Mouse (Mus musculus): ENCODE measurements at regions not wholly inside any gene's neighbourhood (a gene's known extent, or its start where the extent isn't known, plus 50 kb on each side); places are given as distances from the start of the nearest gene placed in this dataset.

DNA sequence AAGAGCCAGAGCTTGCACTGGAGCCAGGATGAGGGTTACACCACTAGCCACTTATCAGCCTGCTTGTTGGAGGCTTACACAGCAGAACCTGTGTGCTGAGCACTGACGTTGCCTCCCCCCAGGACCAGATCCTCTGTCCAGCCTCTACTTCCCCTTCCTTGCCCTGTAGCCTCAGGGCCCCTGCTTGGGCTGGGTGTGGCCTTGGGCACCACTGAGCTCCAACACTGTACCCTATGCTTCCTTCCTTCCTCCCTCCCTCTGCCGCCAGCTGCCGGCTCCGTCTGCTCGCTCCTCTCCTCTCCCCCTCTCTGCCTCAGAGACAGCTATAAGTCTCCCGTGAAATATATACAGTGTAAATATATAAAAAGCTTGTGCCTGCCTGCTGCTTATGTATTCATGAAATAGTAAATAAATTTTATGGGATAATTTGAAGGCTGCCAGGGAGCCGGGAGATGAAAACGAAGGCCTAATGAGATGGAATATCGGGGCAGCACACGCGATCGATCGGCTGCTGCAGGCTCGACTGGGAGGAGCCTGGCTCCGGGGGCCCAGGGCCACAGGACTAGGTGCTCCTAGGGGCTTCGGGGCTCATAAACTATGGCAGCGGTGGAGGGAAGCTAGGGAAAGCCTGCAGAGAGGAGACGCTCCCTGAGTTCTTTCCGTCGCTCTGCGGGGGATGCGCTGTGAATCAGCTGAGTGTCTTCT is 135.6 kb downstream of the Rbm19 start:
- no peak for DNase-seq (ENCODE audit: low spot score in 2 of 2)

DNA sequence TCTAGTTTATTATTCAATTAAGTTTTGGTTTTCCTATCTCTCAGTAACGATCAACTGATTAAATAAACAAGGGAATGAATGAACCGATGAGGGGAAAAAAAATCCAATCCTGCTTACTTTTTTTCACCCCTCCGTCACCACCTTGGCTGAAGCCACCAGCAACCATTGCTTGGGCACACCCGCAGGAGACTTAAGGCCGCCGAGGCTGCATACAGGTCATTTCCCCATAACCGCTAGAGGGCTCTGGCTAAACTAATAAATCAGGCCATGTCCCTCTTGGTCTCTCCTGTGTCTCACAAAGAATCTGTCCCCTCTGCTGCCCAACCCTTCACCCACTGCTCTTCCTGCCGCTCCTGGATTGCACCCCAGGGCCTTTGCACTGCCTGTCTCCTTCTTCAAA is 136.3 kb downstream of the Rbm19 start:
- peak in 1 of 2 experiments; percentile 8 for DNase-seq (ENCODE audit: low spot score in 2 of 2)

DNA sequence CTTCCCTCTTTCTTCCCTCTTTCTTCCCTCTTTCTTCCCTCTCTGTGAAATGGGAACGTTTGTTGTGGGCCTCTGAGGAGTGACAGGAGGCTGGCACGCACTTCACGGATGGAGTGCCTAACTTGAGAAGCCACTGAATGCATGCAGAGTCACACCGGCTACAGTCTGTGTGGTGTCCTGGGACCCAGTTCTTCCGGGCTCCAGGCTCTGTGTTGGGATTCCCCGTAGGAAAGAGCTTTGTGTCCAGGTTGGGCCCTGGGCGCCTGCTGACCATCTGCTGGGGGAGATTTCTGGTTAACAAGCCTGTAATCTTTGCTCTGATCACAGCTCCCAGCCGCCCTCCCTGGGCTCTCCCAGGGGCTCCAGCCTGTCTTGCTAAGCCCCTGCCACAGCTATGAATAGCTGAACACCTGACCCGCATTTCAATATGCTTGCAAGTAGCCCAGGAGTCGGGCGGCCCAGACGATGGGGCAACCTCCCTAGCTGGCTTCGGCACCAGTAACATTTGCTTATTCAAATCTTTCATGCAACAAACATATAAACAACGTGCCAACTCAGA is 146.5 kb downstream of the Rbm19 start:
- no peak for DNase-seq (ENCODE audit: low spot score in 2 of 2)

DNA sequence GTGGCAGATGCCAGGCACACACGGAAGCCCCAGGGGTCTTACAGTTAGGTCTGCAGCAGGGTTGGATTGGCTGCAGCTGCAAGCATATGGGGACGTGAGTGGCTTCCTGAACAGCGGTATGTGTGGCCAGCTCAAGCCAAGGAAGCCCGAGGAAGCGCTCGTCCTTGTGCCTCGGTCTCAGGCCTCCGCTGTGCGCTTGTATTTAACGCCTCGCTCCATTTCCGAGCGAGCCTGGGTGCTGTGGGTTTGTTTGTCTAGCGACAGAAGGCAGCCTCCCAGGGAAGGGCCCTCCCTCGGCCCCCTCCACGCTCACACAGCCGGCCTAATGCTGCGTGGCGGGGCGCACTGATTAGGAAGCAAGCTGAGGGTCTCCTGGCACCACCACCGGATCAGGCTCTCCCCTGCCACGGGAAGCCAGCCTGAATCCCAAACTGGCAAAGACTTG is 153.2 kb downstream of the Rbm19 start:
- no peak for DNase-seq (ENCODE audit: low spot score in 2 of 2)

DNA sequence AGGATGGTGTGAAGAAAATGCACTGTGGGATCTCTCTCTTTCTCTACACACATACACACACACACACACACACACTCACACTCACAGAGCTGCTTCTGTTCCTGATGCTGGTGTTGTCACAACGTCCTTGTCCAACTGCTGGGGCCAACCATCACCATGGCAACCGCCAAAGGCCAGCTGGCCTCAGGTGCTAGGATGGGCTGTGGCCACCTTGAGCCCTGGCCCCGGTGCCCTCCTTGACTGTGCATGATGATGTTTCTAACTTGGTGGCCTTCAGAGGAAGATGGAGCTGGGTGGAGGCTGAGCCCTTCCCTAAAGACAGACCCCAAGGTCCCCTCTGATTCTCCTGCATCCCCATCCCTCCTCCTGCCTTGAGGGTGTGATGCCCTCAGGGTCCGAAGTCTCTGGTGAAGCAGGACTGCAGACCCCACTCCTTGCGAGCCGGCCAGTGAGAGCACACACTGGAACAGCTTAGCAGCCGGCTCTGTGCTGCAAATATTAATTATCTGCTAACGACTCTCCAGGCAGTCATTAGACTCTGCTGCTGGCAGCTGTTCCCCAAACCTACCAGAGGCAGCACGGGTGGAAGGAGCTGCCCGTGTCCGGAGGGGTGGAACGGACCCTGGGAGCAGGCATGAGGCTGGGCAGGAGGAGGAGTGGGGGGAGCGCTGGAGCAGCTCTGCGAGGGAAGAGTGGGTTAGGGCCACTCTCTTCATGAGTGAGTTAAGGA is 154.8 kb downstream of the Rbm19 start:
- DNase-seq (ENCODE audit: low spot score in 2 of 2) = no peak

DNA sequence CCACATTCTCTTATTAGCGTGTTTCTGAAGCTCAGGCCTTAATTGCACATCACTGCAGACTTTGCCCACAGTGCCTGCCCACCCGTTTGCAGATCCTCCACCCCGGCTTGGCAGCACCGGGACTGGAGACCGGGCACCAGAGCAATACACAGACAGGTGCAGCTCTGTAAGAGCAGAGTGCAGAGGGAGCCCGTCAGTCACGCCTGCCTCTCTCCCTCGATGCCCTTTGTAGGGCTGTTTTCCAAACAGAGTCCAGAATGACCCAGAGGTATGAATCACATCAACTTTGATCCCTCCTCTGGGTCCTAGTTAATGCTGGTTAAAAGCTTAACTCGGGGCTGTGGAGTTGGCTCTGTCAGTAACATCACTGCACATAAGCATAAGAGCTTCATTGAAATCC is 155.3 kb upstream of the Lhx5 start:
- DNase-seq (ENCODE audit: low spot score in 2 of 2) = no peak

DNA sequence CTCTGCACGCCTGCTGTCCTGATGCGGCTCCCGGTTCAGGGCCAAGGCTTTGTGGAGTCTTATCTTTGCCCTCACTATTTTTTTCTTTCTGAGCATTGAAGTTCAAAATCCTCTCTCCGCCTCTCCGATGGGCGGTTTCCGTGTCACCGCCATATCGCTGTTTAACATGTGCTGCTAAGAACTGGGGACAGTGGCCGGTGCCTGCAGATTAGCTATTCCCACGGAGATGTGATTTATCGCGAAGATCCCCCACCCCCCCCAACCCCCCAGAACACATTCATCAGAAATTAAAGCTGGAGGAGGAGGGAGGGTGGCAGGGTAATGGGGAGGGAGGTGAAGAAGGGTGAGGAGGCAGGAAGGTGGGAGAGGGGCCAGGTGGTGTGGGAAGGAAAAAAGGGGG is 151.2 kb upstream of the Lhx5 start:
- DNase-seq (ENCODE audit: low spot score in 2 of 2) = no peak

DNA sequence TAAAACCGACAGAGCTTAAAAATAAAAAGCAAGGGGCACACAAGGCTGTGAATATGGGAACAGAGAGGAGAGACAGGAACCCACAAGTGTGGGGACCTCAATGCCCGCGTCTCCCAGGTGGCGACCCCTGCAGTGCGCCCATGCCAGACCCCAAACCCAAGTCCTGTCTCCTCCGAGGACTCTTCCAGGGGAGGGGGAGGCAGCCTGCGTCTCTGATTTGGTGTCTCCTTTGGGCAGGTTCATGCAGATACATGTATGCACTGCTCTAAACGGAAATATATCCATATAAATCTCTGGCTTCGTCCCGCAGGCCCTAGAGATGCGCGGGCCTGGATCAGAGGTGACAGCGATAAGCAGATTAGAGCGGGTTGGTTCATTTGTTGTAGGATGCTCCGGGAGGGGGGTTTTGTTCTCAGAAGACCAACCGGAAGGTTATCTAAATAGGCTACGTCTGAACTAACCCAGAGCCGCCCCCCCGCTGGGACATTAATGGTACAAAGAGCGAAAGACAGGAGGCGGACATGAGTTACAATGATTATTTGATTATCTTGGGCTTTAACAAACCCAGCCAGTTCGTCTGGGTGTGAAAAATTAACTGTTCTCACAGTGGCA is 150.4 kb upstream of the Lhx5 start:
- DNase-seq (ENCODE audit: low spot score in 2 of 2) = no peak

DNA sequence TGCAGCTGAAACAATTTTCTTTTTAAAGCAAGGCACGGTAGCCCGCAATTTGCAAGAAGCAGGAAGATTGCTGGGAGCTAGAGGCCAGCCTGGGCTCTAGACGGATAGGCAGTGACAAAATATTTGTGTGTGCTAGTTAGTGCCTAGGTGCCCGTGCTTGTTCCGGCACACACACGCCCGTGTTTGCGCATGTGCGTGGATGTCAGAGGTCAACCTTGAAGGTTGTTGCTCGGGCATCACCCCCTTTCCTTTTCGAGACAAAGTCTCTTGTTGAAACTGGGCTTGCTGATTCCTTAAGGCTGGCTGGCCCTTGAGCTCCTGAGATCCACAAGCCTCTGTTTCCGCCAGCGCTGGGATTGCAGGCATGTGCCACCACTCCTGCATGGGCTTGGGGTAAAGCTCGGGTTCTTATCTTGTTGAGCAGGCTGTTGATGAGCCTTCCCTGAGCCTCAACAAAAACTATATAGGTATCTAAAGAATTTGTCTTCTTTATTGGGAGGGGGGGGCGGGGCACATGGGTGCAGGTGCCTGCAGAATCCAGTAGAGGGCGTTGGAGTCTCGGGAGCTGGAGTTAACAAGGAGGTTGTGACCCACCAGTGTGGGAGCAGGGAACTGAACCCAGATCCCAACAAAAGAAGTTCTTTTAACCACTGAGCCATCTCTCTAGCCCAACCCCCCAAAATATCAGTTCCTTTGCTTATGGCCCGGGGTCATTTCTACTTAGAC is 149.5 kb upstream of the Lhx5 start:
- DNase-seq (ENCODE audit: low spot score in 2 of 2) = no peak

DNA sequence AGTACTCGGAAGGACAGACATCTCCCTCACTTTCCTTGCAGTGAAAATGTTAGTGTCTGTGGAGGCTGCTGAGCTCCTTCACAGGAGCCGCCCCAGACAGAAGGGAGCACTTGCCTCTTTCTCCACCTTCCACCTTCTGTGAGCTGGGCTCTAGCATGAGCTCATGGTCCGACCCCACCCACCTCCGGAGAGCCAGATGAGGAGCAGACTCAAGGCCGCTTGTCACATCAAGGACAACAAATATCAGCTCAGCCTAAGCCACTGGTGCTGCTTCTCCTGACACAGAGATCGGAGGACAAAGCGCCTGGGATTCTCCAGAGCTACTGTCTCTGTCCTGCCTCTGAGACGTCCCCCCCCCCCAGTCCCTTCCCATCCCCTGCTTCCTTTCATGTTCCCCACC is 146.9 kb upstream of the Lhx5 start:
- no peak for DNase-seq (ENCODE audit: low spot score in 2 of 2)

DNA sequence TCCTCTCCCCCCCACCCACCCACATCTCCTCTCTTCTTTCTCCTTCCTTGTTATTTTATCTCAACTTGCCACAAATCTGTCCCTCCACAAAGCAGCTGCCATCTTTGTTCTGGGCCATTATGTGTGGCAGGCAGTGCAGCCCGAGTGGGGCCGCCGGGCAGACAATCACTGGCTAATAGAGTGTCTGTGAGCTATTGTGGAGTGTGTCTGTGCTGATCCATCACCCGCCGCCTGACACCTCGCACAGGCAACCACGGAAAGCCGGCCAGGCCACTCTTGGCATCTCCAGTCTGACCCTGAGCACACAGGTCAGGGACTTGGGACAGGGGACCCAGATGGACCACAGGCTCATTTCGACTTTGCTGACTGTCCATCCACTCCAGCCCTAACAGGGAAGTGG is 146.5 kb upstream of the Lhx5 start:
- no peak for DNase-seq (ENCODE audit: low spot score in 2 of 2)

DNA sequence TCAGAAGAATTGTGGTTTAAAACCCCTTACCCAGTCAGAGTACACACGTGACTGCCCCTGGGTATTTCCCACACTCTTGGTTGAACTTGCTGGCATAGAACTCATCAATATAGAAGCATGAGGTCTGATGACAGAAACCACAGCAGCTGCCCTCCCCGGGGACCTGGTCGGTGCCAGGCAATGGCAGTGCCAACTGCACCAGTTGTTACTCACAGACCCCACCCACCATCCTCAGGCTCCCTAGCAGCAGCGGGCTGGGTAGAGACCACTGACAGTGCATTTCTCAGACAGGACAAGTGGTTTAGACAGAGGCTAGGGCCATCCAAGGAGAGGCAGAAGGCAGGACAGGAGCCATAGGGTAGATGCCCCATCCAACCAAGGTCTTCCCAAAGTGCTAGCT is 144.7 kb upstream of the Lhx5 start:
- no peak for DNase-seq (ENCODE audit: low spot score in 2 of 2)

DNA sequence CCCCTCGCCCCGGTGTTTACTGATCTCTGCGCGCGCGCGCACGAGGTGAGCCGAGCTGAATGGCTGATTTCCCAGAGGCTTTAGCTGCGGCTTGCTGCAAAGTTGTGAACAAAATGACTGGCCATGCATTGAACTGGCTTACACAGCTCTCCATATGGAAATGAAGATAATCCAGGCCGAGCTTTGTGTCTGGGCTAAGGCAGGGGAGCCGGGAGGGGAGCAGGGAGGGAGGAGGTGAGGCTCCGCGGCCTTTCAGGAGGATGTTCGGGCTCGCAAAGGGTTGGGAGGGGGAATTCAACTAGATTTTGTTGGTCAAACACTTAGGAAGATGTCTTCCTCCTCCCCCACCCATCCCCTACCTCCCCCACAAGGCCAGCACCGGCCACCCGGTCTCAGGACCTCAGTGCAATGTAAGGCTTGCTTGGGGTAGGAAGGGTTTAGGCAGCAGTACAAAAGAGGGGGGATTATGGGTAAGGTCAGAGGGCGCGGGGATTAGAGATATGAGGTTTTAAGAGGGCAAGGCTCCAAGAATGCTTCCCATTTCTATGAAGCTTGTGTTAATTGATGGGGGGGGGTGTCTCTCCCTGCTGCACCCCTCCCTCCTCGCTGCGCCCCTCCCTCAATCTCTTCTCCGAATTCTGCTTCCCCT is 143.3 kb upstream of the Lhx5 start:
- no peak for DNase-seq (ENCODE audit: low spot score in 2 of 2)

DNA sequence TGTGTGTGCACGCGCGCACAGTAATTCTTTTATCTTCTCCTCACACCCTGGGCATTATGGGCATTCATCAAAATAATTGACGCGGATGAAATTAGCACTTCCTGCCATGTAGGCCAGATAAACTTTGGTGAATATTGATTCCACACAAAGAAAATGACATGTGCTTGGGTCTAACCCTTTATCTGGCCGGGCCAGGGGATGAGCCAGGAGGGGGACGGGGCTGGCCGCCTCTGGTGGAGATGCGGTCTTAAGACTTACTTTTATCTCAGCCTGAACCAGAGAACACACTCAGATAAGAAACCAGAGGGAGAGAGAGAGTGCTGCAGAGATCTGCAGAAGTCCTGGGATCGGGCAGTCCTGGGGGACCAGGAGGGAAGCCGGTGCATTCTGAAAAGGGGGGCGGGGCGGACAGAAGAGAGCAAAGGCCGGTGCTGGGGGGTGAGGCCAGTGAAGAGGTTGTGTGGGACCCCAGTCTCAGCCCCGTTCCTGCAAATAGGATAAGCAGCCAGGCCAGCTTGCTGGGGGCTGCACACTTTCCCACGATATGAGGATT is 136.9 kb upstream of the Lhx5 start:
- DNase-seq (ENCODE audit: low spot score in 2 of 2) = no peak

DNA sequence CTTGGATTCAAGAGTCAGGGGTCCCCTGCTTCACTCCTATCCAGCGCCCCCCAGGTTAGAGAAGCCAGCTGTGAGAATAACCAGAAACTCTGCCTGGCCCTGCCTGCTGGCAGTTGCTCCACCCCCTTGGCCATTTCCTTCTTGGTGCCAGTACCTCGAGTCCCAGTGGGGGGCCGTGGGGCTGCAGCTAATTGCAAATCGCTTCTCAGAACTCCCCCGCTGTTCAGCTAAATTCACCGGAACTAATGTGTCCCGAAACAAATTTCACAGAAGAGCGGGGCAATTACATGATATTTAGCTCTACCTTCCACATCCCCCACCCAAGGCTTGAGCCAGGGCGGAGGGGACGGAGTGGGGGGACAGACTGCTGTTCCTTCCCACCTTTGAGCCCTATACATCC is 134.3 kb upstream of the Lhx5 start:
- DNase-seq (ENCODE audit: low spot score in 2 of 2) = no peak

DNA sequence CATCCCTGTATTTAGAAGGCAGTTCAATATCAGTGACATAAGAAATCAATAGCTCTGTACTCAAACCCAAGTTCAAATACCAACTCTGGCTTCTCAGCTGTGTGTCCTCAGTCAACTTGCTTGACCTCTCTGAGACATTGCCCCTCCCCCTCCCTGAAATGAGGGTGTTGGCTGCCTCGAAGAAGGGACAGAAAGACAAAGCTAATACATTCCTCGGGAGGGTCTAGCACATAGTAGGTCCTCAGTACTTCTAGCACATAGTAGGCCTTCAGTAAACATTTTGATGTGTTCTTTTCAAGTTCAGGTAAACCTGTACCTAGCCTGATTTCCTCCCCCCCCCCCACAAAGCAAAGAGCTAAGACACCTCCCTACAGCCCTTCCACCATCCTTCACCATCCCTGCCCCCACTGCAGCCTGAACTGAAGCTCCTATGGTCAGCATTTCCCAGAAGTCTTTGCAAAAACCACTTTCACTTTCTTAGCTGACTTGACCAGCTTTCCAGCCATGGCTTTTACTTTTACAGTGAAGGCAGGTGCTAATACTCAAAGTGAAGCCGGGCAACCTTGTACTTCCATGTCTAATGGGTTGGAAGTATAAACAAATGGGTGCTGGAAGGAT is 133.7 kb upstream of the Lhx5 start:
- DNase-seq (ENCODE audit: low spot score in 2 of 2) = no peak

DNA sequence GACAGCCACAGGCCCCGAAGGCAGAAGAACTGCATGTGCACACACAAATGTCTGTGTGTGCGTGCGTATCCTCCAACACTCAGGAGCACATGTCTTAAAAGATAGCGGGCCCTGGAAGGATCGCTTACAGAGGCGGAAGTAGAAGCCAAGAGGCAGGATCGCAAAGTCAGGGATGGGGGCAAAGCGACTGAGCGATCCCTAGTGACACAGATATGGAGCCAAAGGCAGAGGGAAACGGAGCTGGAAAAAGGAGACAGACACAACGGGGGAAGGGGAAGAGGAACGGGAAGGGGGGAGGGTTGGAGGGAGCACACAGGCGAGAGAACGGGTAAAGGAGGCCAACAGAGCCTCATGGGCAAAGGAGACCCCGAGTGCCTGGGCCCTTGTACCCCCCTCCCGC is 129.8 kb upstream of the Lhx5 start:
- no peak for DNase-seq (ENCODE audit: low spot score in 2 of 2)

DNA sequence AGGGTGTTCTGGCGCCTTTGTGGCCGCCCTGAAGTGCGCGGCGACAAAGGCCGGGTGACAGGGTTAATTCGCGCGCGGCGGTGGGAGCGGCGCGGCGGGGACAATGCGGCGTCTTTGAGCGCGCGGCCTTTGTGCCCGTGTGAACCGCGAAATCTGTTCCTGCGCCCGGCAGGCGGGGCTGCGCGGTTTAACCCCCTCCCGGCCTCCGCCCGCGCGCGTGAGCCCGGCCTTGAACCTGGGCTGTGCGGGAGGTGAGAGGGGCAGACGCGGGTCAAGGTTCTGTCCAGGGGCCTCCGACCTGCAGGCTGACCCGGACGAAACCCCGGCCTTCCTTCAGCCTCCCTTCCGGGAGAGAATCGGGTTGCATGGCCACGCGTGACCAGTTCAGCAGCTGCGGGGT is 129.2 kb upstream of the Lhx5 start:
- no peak for DNase-seq (ENCODE audit: low spot score in 2 of 2)

DNA sequence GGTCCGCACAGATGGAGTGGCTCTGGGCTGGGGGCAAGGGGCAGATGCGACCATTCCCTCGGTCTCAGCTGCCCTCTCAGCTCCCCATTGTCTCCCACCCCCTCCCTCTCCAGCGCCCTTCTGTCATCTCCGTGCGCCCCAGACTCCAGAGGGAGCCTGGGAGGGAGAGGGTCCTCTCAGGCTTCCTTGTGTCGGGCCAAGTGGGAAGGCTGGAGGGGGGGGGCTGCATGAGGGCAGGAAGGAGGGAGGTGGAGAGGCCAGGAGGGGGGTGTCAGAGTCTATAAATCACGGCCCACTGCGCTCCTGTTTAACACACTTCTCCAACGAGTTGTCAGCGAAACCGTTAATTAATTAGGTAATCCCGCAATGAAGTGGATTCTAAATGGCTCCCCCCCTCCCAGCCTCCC is 127.2 kb upstream of the Lhx5 start:
- no peak for DNase-seq (ENCODE audit: low spot score in 2 of 2)

DNA sequence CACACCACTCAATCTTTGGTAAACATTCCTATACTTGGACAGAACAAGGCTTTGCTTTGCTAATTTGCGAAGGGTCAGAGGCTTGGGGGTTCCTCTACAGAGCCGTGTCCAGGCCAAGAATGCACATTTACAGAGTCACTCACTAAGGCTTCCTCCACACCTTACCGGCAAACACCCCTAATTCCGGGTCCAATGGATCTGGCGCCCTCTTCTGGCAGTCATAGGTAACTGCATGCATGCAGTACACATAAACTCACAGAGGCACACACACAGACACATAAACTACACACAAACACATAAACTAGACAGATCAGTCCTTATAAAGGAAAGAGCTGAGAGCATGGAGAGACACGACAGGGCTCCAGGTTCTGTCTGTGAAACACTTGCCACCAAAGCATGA is 119.2 kb upstream of the Lhx5 start:
- DNase-seq (ENCODE audit: low spot score in 2 of 2) = no peak

DNA sequence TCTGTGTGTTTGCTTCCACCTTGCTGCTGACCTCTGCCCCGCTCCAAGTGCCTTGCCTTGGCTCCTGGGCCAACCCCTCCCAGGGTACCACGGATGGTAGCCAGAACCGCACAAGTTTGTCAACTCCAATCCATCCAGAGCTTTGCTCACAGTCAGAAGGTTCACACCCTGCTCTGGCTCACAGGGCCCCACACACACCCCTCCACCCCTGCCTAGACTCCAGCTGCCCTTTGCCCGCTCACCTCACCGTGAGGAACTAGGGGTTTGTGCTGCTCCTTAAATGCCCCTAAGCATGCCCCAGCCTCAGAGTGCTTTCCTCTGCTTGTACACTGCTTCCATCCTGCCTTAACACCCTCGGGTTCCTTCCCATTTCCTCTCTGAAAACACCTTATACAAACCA is 117.5 kb upstream of the Lhx5 start:
- DNase-seq (ENCODE audit: low spot score in 2 of 2) = no peak

All from urinary bladder, adult 18-20 months (tissue).